Mouse (Mus musculus): ENCODE data around the gene Lbh.

GRCm38 (mm10) chr17:72967371-72968175 lies 49.5 kb downstream of the Lbh start:
- no peak for TF ChIP-seq CTCF (IDR thresholded peaks at IDR 0.05; ENCODE audit: insufficient read depth, low read depth, low read length)
- no peak for TF ChIP-seq POLR2A (IDR thresholded peaks at IDR 0.05; ENCODE audit: insufficient read depth, low read depth, low read length)
